Mouse (Mus musculus) ovary, adult 18-20 months (tissue): ENCODE data around the gene Hdac4.
A peak's percentile ranks its signal among the peaks of the same experiment; 100 is the strongest.

Source experiments
- DNase-seq: peaks from one replicate; pipeline ENCODE4 v3.0.0; 2022; ENCODE audit warnings: low spot score, mixed read lengths

Gene Hdac4

DNA sequence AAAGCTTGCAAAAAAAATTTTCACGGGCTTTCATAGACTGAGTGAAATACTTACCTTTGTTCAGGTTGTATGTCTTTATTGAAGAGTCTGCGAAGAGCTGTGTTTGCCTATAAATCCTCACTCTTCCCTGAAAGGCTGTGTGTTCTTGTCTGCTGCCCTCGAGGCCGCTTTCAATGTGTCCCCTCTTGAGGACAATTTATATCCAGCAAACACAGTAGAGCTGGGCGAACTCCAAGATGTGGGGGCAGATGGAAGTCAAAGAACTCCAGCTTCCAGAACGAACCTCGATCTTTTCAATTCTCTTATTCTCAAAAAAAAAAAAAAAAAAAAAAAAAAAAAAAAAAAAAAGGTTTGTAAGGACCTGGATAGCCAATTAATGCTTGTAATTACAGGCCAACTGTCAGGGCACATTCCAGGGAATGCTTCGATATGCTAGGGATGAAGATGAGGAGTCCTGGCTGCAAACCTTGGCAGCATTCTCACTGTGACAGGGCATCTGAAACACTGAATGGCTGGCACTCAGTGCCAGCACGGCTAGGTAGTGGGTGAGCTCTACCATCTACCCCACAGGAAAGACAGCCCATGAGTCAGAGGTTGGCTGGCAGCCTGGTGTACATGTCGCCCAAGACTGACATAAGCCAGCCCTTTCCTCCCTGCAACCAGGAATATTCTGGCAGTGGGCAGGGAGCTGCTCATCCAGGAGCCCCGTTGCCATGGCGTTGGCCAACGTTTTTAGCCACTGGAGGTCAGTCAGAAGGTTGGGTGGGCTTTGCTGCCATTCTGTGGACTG, at the start of gene Hdac4:
Gene Hdac4, minus strand, starts transcription at position 340 of the 790 bp plus-strand sequence.
- DNase-seq = peak; percentile 59

DNA sequence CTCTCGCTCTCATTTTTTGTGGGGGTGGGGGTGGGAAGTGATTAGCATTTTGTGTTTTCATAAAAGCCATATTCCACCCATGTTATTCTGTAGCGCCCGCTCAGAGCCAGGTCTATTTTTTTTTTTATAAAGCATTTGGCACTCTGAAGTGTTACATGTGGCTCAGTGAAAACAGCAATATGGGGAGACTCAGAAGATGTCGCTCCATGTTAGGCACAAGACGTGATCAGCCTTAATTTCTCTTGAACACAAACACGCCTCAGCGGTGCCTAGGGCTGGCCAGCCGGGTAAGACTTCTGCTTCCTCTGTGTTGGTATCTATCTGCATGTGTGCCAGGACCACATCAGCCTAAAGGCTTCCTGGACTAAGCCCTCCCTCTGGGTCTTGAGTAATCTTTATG, 48.0 kb upstream of the Hdac4 start:
- no peak for DNase-seq

DNA sequence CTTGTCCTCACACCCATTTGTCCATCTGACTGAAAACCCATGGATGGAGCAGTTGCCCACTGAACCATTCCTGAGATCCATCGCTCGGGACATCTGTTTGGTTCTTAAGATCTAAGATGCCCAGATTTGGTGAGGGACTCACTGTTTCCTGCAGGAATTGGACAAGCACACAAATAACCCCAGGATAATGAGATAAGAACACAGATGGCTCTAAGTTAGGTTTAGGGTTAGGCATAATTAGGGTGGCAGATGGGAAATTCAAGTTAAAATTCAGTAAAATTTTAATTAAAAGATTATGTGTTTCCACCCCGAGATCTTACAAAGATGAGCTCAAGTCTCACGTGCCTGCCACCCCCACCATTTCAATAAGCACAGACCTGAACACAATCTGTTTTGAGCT, 44.6 kb upstream of the Hdac4 start:
- no peak for DNase-seq

DNA sequence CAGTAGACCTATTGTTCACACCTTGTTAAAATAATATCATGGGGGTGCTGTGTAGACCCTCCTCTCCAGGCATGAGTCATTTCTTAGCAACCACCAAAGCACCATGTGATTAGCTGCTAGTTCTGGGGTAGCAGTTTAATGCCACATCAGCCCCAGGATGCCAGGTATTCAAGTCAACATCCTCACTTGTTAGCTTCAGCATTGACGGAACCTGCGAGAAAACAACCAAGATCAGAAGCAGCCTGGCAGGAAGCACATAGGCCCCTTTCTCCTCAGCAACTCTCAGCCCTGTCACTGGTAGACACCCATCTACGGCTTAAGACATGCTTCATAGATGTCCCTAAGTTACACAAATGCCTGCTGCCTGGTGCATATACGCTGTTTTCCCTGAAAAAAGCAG, 40.1 kb upstream of the Hdac4 start:
- DNase-seq = no peak

DNA sequence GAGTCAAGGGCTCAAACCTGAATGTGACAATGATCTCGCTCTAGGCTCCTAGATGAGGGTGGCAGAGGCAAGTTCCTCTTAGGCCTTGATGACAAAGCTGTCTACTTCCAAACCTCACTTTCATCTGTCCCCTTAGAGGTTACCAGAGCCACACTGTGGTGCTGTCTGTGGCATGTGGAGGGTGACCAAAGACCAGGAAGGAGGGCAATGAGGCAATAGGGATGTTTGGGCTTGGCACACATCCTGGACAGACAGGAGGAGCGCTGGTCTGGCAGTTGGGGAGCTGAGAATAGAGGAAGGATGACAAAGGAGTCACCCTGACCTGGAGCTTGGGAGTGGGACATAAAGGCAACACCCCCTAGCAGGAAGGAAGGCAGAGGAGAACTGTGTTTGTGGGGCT, 29.8 kb upstream of the Hdac4 start:
- no peak for DNase-seq

GRCm38 (mm10) chr1:92223956-92224891, 28.7 kb upstream of the Hdac4 start:
- DNase-seq = no peak

GRCm38 (mm10) chr1:92216710-92217109, 21.2 kb upstream of the Hdac4 start:
- no peak for DNase-seq

DNA sequence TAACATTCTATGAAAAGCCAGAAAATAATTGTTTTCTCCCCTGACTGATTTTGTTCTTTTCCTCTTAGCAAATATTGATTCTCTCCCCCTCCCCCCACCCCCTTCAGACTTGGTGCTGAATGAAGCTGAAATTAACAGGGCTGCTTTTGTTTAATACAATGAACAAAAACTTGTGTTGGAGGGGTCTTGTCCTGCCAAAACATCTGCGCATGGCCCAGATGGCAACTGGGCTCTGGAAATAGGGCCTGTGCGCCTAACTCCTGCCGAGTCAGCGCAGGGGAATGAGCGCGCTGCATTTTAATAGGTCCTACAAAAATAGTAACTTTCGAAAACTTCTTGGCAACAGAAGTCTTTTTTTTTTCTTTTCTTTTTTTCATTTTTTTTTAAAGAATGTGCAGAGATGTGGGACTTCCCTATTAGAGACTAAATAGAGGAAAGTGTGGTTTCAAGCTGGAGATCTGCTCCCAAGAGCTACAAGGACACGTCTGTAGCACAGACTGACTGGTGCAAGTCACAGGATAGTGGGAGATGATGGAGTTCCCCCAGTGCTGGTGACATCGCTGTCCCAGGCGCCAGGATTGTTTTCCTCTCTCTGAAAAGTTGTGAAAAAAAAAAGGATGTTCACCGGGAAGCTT, 20.6 kb upstream of the Hdac4 start:
- DNase-seq = no peak

GRCm38 (mm10) chr1:92215131-92215638, 19.7 kb upstream of the Hdac4 start:
- peak; percentile 30 for DNase-seq

DNA sequence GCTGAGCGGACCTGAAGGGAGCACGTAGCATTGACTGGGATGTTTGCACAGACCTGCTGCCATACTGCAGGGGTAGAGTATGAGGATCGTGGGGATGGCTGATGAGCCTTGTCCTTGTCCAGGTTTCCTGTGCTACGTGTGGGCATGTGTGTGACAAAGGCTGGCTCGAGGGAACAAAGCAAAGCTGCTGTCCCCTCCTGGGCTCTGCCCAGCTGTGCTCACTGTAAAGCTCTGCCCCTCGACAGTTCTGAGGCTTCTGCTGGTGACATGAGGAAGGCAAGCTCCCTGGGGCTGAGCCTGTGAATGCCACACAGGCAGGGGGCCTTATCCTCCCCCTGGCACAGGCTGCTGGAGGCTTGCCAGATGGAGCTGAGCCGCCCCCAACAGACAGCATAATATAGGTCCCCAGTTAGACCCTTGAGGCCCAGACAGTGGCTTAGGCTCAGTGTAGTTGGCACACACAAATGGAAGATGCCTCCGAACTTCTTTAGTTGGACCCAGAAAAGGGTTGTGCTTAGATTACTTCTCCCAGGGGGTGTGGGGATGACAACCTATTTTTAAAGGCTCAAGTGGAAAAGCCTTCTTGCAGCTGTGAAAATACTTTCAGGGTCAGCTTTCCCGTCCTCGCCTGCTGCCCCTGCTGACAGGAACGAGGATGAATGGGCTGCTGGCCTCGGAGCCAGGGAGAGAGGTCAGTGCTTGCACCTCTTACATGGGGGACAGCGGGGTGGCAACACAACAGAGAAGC, 16.7 kb upstream of the Hdac4 start:
- DNase-seq = no peak

DNA sequence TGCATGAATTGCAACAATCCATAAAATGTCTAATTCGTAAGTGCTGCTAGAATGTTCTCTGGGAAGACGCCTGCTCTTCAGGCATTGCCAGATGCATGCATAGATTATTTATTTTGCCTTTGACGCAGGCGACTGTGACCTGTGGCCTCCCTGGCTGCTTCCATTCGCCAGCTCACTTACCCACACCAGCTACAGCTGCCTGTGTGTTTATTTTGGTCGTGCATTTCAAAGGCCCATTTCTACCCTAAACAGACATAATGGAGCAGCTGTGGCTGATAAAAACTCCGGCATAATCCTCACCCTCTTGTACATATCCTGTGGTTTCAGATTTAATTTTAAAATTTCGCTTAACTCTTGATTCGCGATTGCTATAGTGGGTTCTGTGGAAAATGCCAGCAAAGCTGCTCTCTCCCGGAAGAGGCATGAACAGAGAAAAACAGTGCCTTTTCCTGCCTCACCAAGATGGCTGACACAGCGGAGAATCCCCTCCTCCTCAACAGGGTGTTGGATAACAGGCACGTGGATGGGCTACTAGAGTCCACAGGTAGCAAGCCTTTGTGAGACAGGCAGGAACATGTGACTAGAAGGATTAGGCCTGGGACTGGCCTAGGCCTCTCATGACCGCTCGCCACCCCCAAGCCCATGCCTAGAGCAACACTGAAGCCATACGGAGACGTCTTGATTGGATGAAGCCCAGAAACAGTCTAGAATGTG, 7.3 kb upstream of the Hdac4 start:
- DNase-seq = no peak

DNA sequence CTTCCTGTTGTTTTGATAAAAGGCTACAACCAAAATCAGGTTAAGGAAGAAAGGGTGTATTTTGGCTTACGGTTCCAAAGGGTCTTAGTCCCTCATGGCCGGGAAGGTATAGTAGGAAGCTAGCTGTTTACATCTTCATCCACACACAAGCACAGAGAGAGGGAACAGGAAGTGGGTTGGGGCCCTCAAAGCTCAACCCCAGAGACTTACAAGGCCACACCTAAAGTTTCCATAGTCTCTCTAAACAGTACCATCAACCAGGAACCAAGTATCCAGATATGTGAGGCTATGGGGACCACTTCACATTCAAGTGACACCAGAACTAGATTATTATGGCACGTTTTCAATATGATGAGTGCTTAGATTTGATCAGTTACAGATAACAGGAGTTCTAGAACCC, 5.0 kb downstream of the Hdac4 start:
- no peak for DNase-seq

GRCm38 (mm10) chr1:92187137-92187536, 8.4 kb downstream of the Hdac4 start:
- no peak for DNase-seq

DNA sequence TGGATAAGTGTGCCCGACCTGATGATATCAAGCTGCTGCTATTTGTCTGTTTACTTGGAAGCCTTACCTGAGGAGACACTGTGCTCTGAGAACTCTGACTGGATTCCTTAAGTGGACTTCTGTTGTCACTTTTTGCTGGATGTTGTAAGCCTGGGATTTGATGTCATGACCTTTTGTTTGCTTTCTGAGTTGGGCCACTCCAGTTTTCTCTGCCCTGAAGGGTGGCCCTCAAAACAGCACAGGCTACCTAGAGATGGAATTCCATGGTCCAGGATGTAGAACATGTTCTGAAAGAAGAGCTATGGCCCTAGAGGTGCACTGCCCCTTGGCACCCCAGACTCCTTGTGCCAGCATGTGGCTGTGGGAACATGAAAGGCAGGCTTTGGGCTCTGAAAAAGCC, 10.9 kb downstream of the Hdac4 start:
- DNase-seq = no peak

DNA sequence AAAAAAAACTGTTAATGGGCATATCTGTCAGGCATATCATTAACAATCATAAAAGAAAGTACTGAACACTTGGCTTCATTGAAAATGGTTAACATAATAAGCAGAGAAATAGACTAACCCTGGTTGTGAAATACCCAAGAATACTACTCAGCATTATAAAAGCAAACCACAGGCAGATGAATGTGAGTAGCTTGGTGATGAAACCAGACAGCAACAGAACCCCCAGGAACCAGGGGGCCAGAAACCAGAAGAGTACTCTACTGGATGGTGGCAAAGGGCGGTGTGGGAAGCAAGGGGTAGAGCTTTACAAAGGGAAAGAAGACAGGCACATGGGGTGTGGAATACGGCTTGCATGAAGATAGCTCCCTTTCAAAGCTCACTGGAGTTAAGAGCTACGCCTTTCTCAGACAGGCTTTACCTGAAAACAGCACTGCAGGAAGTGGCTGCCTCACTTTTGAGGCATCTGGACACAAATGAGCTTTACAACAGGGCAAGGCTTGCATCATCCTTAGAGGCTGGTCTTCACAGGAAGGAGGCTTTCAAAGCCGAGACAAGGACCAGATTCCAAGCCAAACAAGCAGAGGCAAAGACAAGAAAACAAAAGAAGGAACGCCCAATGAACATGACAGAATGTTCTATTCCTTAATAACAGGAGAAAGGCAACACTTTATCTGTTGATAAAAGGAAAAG, 12.3 kb downstream of the Hdac4 start:
- no peak for DNase-seq

GRCm38 (mm10) chr1:92181970-92182369, 13.5 kb downstream of the Hdac4 start:
- DNase-seq = no peak

GRCm38 (mm10) chr1:92180141-92181137, 15.1 kb downstream of the Hdac4 start:
- peak; percentile 100 for DNase-seq

DNA sequence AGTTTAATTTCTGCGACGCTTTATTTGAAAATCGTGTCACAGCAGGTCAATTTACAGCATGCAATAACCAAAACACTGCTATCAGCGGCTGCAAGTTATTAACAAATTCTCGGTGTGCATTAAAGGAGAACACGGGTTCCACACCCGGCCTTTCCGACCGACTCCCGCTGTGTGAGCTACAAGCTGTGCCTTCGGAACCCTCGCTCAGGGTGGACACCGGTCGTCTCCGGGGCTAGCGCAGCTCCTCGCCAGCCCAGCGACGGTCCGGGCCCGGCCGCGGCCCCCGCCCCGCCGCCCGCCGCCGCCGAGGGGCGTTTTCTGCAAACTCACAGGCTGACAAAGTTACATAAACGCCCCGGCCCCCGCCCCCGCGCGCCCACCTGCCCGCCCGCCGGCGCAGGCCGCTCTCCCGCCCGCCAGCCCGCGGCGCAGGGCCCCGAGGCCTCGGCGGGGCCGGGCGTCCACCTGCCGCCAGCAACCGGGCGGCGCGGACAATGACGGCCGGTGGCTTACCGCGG, 16.0 kb downstream of the Hdac4 start:
- no peak for DNase-seq

DNA sequence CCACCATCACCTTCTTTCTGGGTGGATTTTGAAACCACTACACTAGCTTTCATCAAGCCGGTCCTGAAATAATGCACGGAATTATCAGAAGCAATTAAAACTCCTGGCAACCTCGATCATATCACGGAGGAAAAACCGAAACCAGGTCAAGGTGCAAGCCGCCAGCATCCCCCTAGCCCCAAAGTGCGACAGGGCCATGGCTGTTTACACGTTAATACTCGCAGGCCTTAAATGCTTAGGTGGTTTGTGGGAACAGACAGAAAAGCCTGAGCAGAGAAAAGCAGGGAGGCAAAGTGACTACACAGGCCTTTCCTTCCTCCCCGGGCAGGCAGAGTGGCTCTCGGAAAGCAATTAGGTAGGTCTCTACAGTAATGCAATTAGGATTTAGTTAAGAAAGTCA, 16.4 kb downstream of the Hdac4 start:
- DNase-seq = no peak
